Mouse (Mus musculus): ENCODE results near the gene Cmbl. TPM values are rescaled to one million over a fixed set of nuclear protein-coding genes. Genes with fewer than 3 reads are reported as not detected.

The Cmbl gene
- 17.1 and 19.4 TPM in 2 replicates for polyA plus RNA-seq (2012; rRNA removed)

DNA sequence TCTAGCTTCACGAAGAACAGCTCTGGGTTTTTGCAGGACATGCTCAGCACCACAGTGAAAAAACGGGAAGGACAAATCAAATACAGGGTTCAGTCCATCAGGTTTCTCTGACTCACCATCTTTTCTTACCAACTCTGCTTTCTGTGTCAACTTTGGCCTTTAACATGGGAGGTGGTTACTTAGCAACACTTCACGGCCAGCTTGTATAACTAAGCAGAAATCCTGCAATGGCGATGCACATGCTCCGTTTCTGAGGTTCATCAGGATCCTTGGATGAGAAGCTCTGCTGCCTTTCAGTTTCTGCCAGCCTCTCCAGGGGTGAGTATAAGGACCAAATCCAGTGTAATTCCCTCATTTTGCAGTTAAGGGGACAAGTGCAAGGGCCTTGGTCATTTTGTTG, at the start of gene Cmbl:
TSS of gene Cmbl (plus strand) at position 206 of the 400 bp plus-strand sequence.
- WGBS = 44% methylated on average over 5 of the region's 5 CpGs
- no peak within 1 kb of the TSS for H3K27ac ChIP-seq (ENCODE audit: insufficient read depth, low read length)
- no peak for TF ChIP-seq POLR2A (IDR thresholded peaks at IDR 0.05; ENCODE audit: borderline replicate concordance, insufficient read depth, low read length)
- TF ChIP-seq CTCF (IDR thresholded peaks at IDR 0.05; ENCODE audit: borderline replicate concordance, insufficient read depth, low read depth, low read length) = no peak
- H3K27me3 ChIP-seq (ENCODE audit: control insufficient read depth, insufficient read depth, low read length) = no peaks in the 10 kb centered on the region
- H3K4me1 ChIP-seq (ENCODE audit: control insufficient read depth, insufficient read depth, low read length) = no peaks in the 10 kb centered on the region; the same call in 1 of the 2 replicates
- H3K4me3 ChIP-seq (replicated peaks; ENCODE audit: insufficient read depth, low read depth, low read length) = no peak within 1 kb of the TSS
- DNase-seq = no peak

GRCm38 (mm10) chr15:31517186-31517585, 48.0 kb upstream of the Cmbl start:
- WGBS = 87% methylated on average over 1 of the region's 1 CpGs
- TF ChIP-seq POLR2A (IDR thresholded peaks at IDR 0.05; ENCODE audit: borderline replicate concordance, insufficient read depth, low read length) (no peak), CTCF (IDR thresholded peaks at IDR 0.05; ENCODE audit: borderline replicate concordance, insufficient read depth, low read depth, low read length) (no peak)
- H3K27ac ChIP-seq (ENCODE audit: insufficient read depth, low read length) = no peak overlapping the region
- DNase-seq = no peak
- no peaks in the 10 kb centered on the region for H3K27me3 ChIP-seq (ENCODE audit: control insufficient read depth, insufficient read depth, low read length)
- no peaks in the 10 kb centered on the region; the same call in 1 of the 2 replicates for H3K4me1 ChIP-seq (ENCODE audit: control insufficient read depth, insufficient read depth, low read length)
- no peak overlapping the region for H3K4me3 ChIP-seq (replicated peaks; ENCODE audit: insufficient read depth, low read depth, low read length)

DNA sequence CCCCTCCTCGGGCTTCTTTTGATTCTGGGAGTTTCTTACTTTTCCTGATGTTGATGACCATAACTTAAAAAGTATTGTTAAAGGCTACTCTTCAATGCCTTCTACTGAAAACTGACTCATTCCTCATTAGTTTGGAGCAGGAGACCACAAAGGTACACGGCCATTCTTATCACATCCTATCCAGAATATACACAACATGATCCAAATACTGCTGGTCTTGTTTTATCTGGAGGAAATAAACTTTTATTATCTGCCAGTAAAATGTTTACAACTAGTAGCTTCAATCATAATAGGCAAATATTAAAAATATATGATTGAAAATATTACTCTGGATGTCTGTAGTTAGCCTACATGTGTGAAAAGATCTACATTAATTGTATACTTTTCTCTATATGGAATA, 46.8 kb upstream of the Cmbl start:
- no peak for DNase-seq
- Histone ChIP-seq H3K4me1 (ENCODE audit: control insufficient read depth, insufficient read depth, low read length) (no peaks in the 10 kb centered on the region; the same call in 1 of the 2 replicates), H3K4me3 (replicated peaks; ENCODE audit: insufficient read depth, low read depth, low read length) (no peak overlapping the region), H3K27me3 (ENCODE audit: control insufficient read depth, insufficient read depth, low read length) (no peaks in the 10 kb centered on the region), H3K27ac (ENCODE audit: insufficient read depth, low read length) (no peak overlapping the region)
- WGBS = 94% methylated on average over 2 of the region's 2 CpGs
- no peak for TF ChIP-seq CTCF (IDR thresholded peaks at IDR 0.05; ENCODE audit: borderline replicate concordance, insufficient read depth, low read depth, low read length)
- TF ChIP-seq POLR2A (IDR thresholded peaks at IDR 0.05; ENCODE audit: borderline replicate concordance, insufficient read depth, low read length) = no peak

- WGBS = 80% methylated on average over 5 of the region's 5 CpGs
- Histone ChIP-seq H3K4me1 (ENCODE audit: control insufficient read depth, insufficient read depth, low read length) (no peaks in the 10 kb centered on the region; the same call in 1 of the 2 replicates), H3K27me3 (ENCODE audit: control insufficient read depth, insufficient read depth, low read length) (no peaks in the 10 kb centered on the region), H3K4me3 (replicated peaks; ENCODE audit: insufficient read depth, low read depth, low read length) (no peak overlapping the region), H3K27ac (ENCODE audit: insufficient read depth, low read length) (no peak overlapping the region)
- TF ChIP-seq CTCF (IDR thresholded peaks at IDR 0.05; ENCODE audit: borderline replicate concordance, insufficient read depth, low read depth, low read length) (no peak), POLR2A (IDR thresholded peaks at IDR 0.05; ENCODE audit: borderline replicate concordance, insufficient read depth, low read length) (no peak)
- no peak for DNase-seq
Observed at GRCm38 (mm10) chr15:31519000-31519399, 46.2 kb upstream of the Cmbl start.

DNA sequence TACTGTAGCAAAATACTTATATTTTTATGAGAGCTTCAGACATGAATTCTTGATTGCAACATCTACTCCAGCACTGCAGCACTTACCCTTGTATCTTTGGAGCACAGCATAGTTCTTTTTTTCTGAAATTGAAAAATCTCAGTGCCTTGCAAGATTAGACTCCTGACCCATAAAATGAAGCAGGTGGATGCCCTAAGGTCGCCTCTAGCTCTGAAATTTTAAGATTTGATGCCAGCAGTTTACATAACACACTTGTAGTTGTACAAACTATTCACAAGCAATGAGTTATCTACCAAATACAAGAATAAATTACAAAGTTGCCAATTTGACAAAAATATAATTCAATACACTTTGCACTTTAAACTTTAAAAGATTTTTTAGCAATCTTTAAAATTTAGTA, 38.7 kb upstream of the Cmbl start:
- Histone ChIP-seq H3K4me3 (replicated peaks; ENCODE audit: insufficient read depth, low read depth, low read length) (no peak overlapping the region), H3K4me1 (ENCODE audit: control insufficient read depth, insufficient read depth, low read length) (no peaks in the 10 kb centered on the region; the same call in 1 of the 2 replicates), H3K27ac (ENCODE audit: insufficient read depth, low read length) (no peak overlapping the region), H3K27me3 (ENCODE audit: control insufficient read depth, insufficient read depth, low read length) (no peaks in the 10 kb centered on the region)
- TF ChIP-seq CTCF (IDR thresholded peaks at IDR 0.05; ENCODE audit: borderline replicate concordance, insufficient read depth, low read depth, low read length) = no peak
- WGBS = 59% methylated on average over 1 of the region's 1 CpGs
- DNase-seq = no peak

DNA sequence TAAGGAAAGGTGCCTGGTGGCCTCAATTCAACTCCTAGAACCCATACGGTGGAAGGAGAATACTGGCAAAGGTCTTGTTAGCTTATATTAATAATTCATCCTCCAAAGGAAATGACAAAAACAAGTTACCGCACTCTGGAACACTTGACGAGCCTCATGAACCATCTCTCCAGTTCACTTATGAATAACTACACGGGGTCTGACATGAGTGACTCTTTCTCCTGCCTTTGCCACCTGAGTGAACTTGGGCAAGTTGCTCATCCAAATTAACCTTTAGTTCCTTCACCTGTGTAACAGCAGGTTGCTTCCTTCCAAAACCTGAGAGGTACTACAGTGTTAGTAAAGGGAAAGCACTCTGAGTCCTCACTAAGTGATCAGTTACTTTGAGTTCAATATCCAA, 36.7 kb upstream of the Cmbl start:
- TF ChIP-seq CTCF (IDR thresholded peaks at IDR 0.05; ENCODE audit: borderline replicate concordance, insufficient read depth, low read depth, low read length) = no peak
- TF ChIP-seq POLR2A (IDR thresholded peaks at IDR 0.05; ENCODE audit: borderline replicate concordance, insufficient read depth, low read length) = no peak
- 76% methylated on average over 4 of the region's 4 CpGs for WGBS

DNA sequence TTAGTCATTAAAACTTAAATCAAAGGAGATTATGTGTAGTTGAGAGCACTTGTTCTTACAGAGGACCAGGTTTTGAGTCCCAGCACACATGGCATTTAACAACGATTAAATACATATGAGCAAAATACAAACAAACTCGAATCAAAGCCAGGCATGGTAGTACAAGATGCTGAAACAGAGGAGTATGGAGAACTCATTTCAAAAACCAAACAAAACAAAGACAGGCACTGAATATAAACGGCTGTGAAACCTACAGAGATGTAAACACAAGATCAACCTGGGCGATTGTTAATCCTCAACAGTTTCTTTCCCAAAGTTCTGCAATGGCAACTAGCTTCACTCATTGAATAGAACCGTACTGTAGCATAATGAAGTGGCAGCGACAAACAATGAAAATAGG, 36.1 kb upstream of the Cmbl start:
- Histone ChIP-seq H3K4me3 (replicated peaks; ENCODE audit: insufficient read depth, low read depth, low read length) (peak overlapping the region; percentile 87), H3K27ac (ENCODE audit: insufficient read depth, low read length) (no peak overlapping the region), H3K27me3 (ENCODE audit: control insufficient read depth, insufficient read depth, low read length) (no peaks in the 10 kb centered on the region), H3K4me1 (ENCODE audit: control insufficient read depth, insufficient read depth, low read length) (peaks cover 4% of the 10 kb centered on the region; the same call in 1 of the 2 replicates)
- no peak for DNase-seq
- TF ChIP-seq POLR2A (IDR thresholded peaks at IDR 0.05; ENCODE audit: borderline replicate concordance, insufficient read depth, low read length) = no peak
- no peak for TF ChIP-seq CTCF (IDR thresholded peaks at IDR 0.05; ENCODE audit: borderline replicate concordance, insufficient read depth, low read depth, low read length)
- WGBS = 20% methylated on average over 6 of the region's 6 CpGs

More for the DNA sequence above, 36.7 kb upstream of the Cmbl start:
- peaks cover 4% of the 10 kb centered on the region; the same call in 1 of the 2 replicates for H3K4me1 ChIP-seq (ENCODE audit: control insufficient read depth, insufficient read depth, low read length)
- no peak overlapping the region for H3K4me3 ChIP-seq (replicated peaks; ENCODE audit: insufficient read depth, low read depth, low read length)
- no peaks in the 10 kb centered on the region for H3K27me3 ChIP-seq (ENCODE audit: control insufficient read depth, insufficient read depth, low read length)
- DNase-seq = no peak
- no peak overlapping the region for H3K27ac ChIP-seq (ENCODE audit: insufficient read depth, low read length)

DNA sequence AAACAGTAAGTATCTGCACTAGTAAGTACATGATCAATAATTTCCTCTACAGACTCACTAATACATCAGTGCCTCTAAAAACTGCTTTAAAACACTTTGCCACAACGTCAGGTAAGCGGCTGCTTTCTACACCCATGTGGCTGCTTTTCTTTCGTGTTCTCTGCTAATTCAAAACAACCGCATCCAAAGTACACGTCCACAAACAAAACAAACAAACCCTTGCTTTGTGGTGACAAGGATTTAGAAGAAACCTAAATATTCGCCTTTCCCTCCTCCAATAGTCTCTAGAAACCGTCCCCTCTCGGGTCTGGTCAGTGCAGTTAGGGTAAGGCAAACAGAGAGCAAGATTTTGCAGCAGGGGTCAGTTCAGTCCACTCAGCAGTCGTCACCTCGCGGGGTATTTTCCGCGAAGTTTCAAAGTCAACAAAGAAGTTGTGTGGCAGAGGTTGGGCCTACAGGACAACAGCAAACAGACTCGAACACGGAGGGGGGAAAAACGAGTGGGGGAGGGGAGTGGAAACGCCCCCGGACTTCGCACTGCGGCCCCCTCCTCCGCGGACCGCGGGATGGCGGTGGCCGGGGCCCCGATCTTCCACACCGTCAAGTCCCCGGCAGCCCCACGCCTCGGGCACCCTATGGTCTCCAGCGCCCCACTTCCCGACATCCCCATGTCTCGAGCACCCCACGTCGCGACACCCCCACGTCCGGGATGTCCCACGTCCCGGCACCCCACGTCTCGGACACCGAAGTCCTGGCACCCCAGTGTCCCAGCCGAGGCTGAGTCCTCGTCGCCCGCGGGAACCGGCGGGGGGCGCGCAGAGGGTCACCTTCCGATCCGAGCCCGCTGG, 35.2 kb upstream of the Cmbl start:
- no peak for TF ChIP-seq POLR2A (IDR thresholded peaks at IDR 0.05; ENCODE audit: borderline replicate concordance, insufficient read depth, low read length)
- no peak for TF ChIP-seq CTCF (IDR thresholded peaks at IDR 0.05; ENCODE audit: borderline replicate concordance, insufficient read depth, low read depth, low read length)
- Histone ChIP-seq H3K4me1 (ENCODE audit: control insufficient read depth, insufficient read depth, low read length) (peaks cover 4% of the 10 kb centered on the region; the same call in 1 of the 2 replicates), H3K4me3 (replicated peaks; ENCODE audit: insufficient read depth, low read depth, low read length) (peak overlapping the region; percentile 87), H3K27me3 (ENCODE audit: control insufficient read depth, insufficient read depth, low read length) (no peaks in the 10 kb centered on the region), H3K27ac (ENCODE audit: insufficient read depth, low read length) (peak overlapping the region; percentile 64; the same call in 1 of the 2 replicates)
- under 1% methylated on average over 44 of the region's 56 CpGs for WGBS
- peak; percentile 59 to 64 for DNase-seq

All from cerebellum, adult 2 months (tissue).